Mouse (Mus musculus) forebrain, embryonic 14.5 days (tissue): ENCODE results near the gene Grik3. TPM values are rescaled to one million over a fixed set of nuclear protein-coding genes. Genes with fewer than 3 reads are reported as not detected.

Experiments used
- ATAC-seq: fragments of 200-750 bp; cut with Nextera tagmentation; 2 replicates; pipeline ENCODE4 v1.8.0; 2017; ENCODE audit warnings: mild to moderate bottlenecking, moderate library complexity
- DNase-seq: peaks from one replicate; pipeline ENCODE4 v3.0.0-alpha.2; 2015; ENCODE audit warnings: low spot score
- H3K27ac ChIP-seq: fragments of 300-500 bp; sonication (generic); 2 replicates; pipeline ENCODE4 v1.5.1; 2014; ENCODE audit warnings: low read depth, mild to moderate bottlenecking, control low read depth, low read length, moderate library complexity
- H3K27me3 ChIP-seq: fragments of 300-500 bp; sonication (generic); replicated peaks from 2 replicates; pipeline ENCODE4 v1.6.1; 2014; ENCODE audit warnings: low read length, control low read depth, mixed read lengths; ENCODE audit not compliant: control insufficient read depth, insufficient read depth
- H3K36me3 ChIP-seq: fragments of 300-500 bp; sonication (generic); 2 replicates; pipeline ENCODE4 v1.6.1; 2014; ENCODE audit warnings: low read length, control low read depth; ENCODE audit not compliant: control insufficient read depth, insufficient read depth
- H3K4me1 ChIP-seq: fragments of 300-500 bp; sonication (generic); 2 replicates; pipeline ENCODE4 v1.6.1; 2014; ENCODE audit warnings: antibody characterized with exemption, low read length, control low read depth; ENCODE audit not compliant: control insufficient read depth, insufficient read depth
- H3K4me2 ChIP-seq: fragments of 300-500 bp; sonication (generic); 2 replicates; pipeline ENCODE4 v1.6.1; 2014; ENCODE audit warnings: mild to moderate bottlenecking, control low read depth, low read length
- H3K4me3 ChIP-seq: fragments of 300-500 bp; sonication (generic); 2 replicates; pipeline ENCODE4 v1.5.1; 2014; ENCODE audit warnings: low read depth, low read length, control low read depth
- H3K9ac ChIP-seq: fragments of 300-500 bp; sonication (generic); 2 replicates; pipeline ENCODE4 v1.6.1; 2014; ENCODE audit warnings: mild to moderate bottlenecking, low read length, control low read depth, moderate library complexity
- H3K9me3 ChIP-seq: fragments of 300-500 bp; sonication (generic); replicated peaks from 2 replicates; pipeline ENCODE4 v1.6.1; 2016; ENCODE audit warnings: low read length, control low read depth, mixed read lengths; ENCODE audit not compliant: control insufficient read depth
- WGBS: fragments of 180-500 bp; shearing (Covaris S2); extraction: QIAGEN DNeasy Blood & Tissue Kit; methylation state at CpG from one replicate; pipeline ENCODE4 v1.1.7; 2014; 5-methylcytosine and 5-hydroxymethylcytosine counted together
- polyA plus RNA-seq: library from polyadenylated mRNA; unstranded; fragments of >200 nt; fragmentation: Nextera tagmentation; extraction: Ambion mirVana; gene quantifications from 2 replicates; pipeline ENCODE4 v1.2.1, GENCODE M21; 2014

The Grik3 gene
- polyA plus RNA-seq, 1 experiment from 2014 or later: 4.3 TPM

GRCm38 (mm10) chr4:125488796-125489637, 1.5 kb upstream of the Grik3 start:
- no peak for ATAC-seq
- Histone ChIP-seq H3K27ac (peak overlapping the region; percentile 94), H3K4me2 (peak overlapping the region; percentile 61), H3K36me3 (no peaks in the 10 kb centered on the region), H3K27me3 (peaks cover 78% of the 10 kb centered on the region), H3K9ac (peak overlapping the region; percentile 77), H3K4me1 (peaks cover 41% of the 10 kb centered on the region), H3K9me3 (no peaks in the 10 kb centered on the region), H3K4me3 (peak overlapping the region; percentile 50)
- WGBS: under 1% methylated on average over 26 of the region's 26 CpGs
- DNase-seq: no peak

GRCm38 (mm10) chr4:125489901-125490590, 454 bp upstream of the Grik3 start:
- Histone ChIP-seq H3K27ac (peak overlapping the region; percentile 94), H3K4me3 (peak overlapping the region; percentile 50), H3K36me3 (no peaks in the 10 kb centered on the region), H3K4me2 (peak overlapping the region; percentile 61), H3K9me3 (no peaks in the 10 kb centered on the region), H3K4me1 (peaks cover 39% of the 10 kb centered on the region), H3K27me3 (peaks cover 78% of the 10 kb centered on the region), H3K9ac (peak overlapping the region; percentile 77)
- ATAC-seq (peak; percentile 63), DNase-seq (peak; percentile 80)
- under 1% methylated on average over 77 of the region's 81 CpGs for WGBS

GRCm38 (mm10) chr4:125491505-125492121, 1.1 kb downstream of the Grik3 start:
- peak overlapping the region; percentile 50 for H3K4me3 ChIP-seq
- H3K4me2 ChIP-seq: peak overlapping the region; percentile 61
- ATAC-seq (no peak), DNase-seq (no peak)
- peaks cover 88% of the 10 kb centered on the region for H3K27me3 ChIP-seq
- H3K9me3 ChIP-seq: no peaks in the 10 kb centered on the region
- peaks cover 26% of the 10 kb centered on the region for H3K4me1 ChIP-seq
- H3K36me3 ChIP-seq: no peaks in the 10 kb centered on the region
- H3K9ac ChIP-seq: peak overlapping the region; percentile 77
- under 1% methylated on average over 42 of the region's 42 CpGs for WGBS
- H3K27ac ChIP-seq: peak overlapping the region; percentile 94

- DNase-seq (no peak), ATAC-seq (no peak)
- Histone ChIP-seq H3K9me3 (no peaks in the 10 kb centered on the region), H3K4me3 (peak overlapping the region; percentile 50), H3K9ac (peak overlapping the region; percentile 77), H3K4me2 (peak overlapping the region; percentile 61), H3K27me3 (peaks cover 85% of the 10 kb centered on the region), H3K4me1 (peaks cover 24% of the 10 kb centered on the region), H3K36me3 (no peaks in the 10 kb centered on the region), H3K27ac (peak overlapping the region; percentile 94; the same call in 1 of the 2 replicates)
- 13% methylated on average over 9 of the region's 9 CpGs for WGBS
Measured at GRCm38 (mm10) chr4:125492122-125492505, 1.6 kb downstream of the Grik3 start.

- DNase-seq (peak; percentile 63), ATAC-seq (no peak)
- H3K27me3 ChIP-seq: peaks cover 85% of the 10 kb centered on the region
- H3K9me3 ChIP-seq: no peaks in the 10 kb centered on the region
- H3K4me2 ChIP-seq: peak overlapping the region; percentile 61
- H3K27ac ChIP-seq: peak overlapping the region; percentile 94; the same call in 1 of the 2 replicates
- peak overlapping the region; percentile 50 for H3K4me3 ChIP-seq
- 5% methylated on average over 9 of the region's 9 CpGs for WGBS
- H3K4me1 ChIP-seq: peaks cover 23% of the 10 kb centered on the region; the same call in 1 of the 2 replicates
- peak overlapping the region; percentile 77 for H3K9ac ChIP-seq
- no peaks in the 10 kb centered on the region for H3K36me3 ChIP-seq
Measured at GRCm38 (mm10) chr4:125492706-125493105, 2.2 kb downstream of the Grik3 start.

- Histone ChIP-seq H3K4me3 (peak overlapping the region; percentile 50), H3K4me1 (peaks cover 24% of the 10 kb centered on the region; the same call in 1 of the 2 replicates), H3K27me3 (peaks cover 85% of the 10 kb centered on the region), H3K27ac (peak overlapping the region; percentile 94; the same call in 1 of the 2 replicates), H3K4me2 (peak overlapping the region; percentile 61), H3K36me3 (no peaks in the 10 kb centered on the region), H3K9me3 (no peaks in the 10 kb centered on the region), H3K9ac (peak overlapping the region; percentile 77)
- no peak for ATAC-seq
- 2% methylated on average over 8 of the region's 8 CpGs for WGBS
- DNase-seq: peak; percentile 59
Measured at GRCm38 (mm10) chr4:125493124-125493523, 2.6 kb downstream of the Grik3 start.

GRCm38 (mm10) chr4:125495477-125495876, 5.0 kb downstream of the Grik3 start:
- H3K4me2 ChIP-seq: peak overlapping the region; percentile 61

GRCm38 (mm10) chr4:125497001-125497400, 6.5 kb downstream of the Grik3 start:
- 0% methylated on average over 1 of the region's 1 CpGs for WGBS
- no peak overlapping the region for H3K9ac ChIP-seq
- DNase-seq (no peak), ATAC-seq (no peak)
- H3K4me3 ChIP-seq: no peak overlapping the region
- peaks cover 27% of the 10 kb centered on the region; the same call in 1 of the 2 replicates for H3K4me1 ChIP-seq
- no peak overlapping the region for H3K27ac ChIP-seq
- no peaks in the 10 kb centered on the region for H3K9me3 ChIP-seq
- H3K36me3 ChIP-seq: no peaks in the 10 kb centered on the region
- peak overlapping the region; percentile 12; the same call in 1 of the 2 replicates for H3K4me2 ChIP-seq
- H3K27me3 ChIP-seq: peaks cover 50% of the 10 kb centered on the region

More at GRCm38 (mm10) chr4:125495477-125495876, 5.0 kb downstream of the Grik3 start:
- no peaks in the 10 kb centered on the region for H3K9me3 ChIP-seq
- WGBS: 23% methylated on average over 8 of the region's 8 CpGs
- H3K4me1 ChIP-seq: peaks cover 27% of the 10 kb centered on the region; the same call in 1 of the 2 replicates
- H3K27ac ChIP-seq: 0 out of 2 replicates have a peak overlapping the region, but pooled peaks have one; percentile 33
- no peaks in the 10 kb centered on the region for H3K36me3 ChIP-seq
- no peak for DNase-seq
- no peak overlapping the region for H3K4me3 ChIP-seq
- peaks cover 66% of the 10 kb centered on the region for H3K27me3 ChIP-seq
- H3K9ac ChIP-seq: no peak overlapping the region
- ATAC-seq: no peak
